Mouse (Mus musculus) frontal cortex, postnatal 25 days (tissue): ENCODE measurements at regions not wholly inside any gene's neighbourhood (a gene's known extent, or its start where the extent isn't known, plus 50 kb on each side); places are given as distances from the start of the nearest gene placed in this dataset.
"Not testable (repeated sequence)": the region's sequence is repeated elsewhere in the genome, so short reads cannot be mapped to it uniquely, and the experiment has no call there.

Source experiments
- DNase-seq, 2 experiments: peaks; one replicate each; pipeline ENCODE4 v3.0.0; 2022; ENCODE audit warnings: low spot score in 2 of 2

GRCm38 (mm10) chr13:52324378-52324777, 206.7 kb downstream of the Diras2 start:
- DNase-seq = not testable (repeated sequence)

- DNase-seq = not testable (repeated sequence)
Measured at GRCm38 (mm10) chr13:52325647-52326046, 205.4 kb downstream of the Diras2 start.

GRCm38 (mm10) chr13:52327734-52328133, 203.3 kb downstream of the Diras2 start:
- no peak for DNase-seq

GRCm38 (mm10) chr13:52328766-52329165, 202.3 kb downstream of the Diras2 start:
- DNase-seq = no peak

- peak in 1 of 2 experiments; percentile 37 for DNase-seq
Measured at GRCm38 (mm10) chr13:52331068-52331467, 200.0 kb downstream of the Diras2 start.

- no peak for DNase-seq
Measured at GRCm38 (mm10) chr13:52334962-52335361, 196.1 kb downstream of the Diras2 start.

GRCm38 (mm10) chr13:52337936-52338335, 193.1 kb downstream of the Diras2 start:
- no peak for DNase-seq

- no peak for DNase-seq
Measured at GRCm38 (mm10) chr13:52339156-52339555, 191.9 kb downstream of the Diras2 start.

- DNase-seq = no peak
Measured at GRCm38 (mm10) chr13:52341981-52342380, 189.1 kb downstream of the Diras2 start.

- no peak for DNase-seq
Measured at GRCm38 (mm10) chr13:52344383-52344782, 186.7 kb downstream of the Diras2 start.

GRCm38 (mm10) chr13:52344853-52345252, 186.2 kb downstream of the Diras2 start:
- no peak for DNase-seq

GRCm38 (mm10) chr13:52345375-52346026, 185.6 kb downstream of the Diras2 start:
- no peak for DNase-seq

GRCm38 (mm10) chr13:52346027-52346375, 185.1 kb downstream of the Diras2 start:
- no peak for DNase-seq

GRCm38 (mm10) chr13:52347631-52348030, 183.4 kb downstream of the Diras2 start:
- no peak for DNase-seq

GRCm38 (mm10) chr13:52349606-52350005, 181.5 kb downstream of the Diras2 start:
- DNase-seq = no peak

GRCm38 (mm10) chr13:52352576-52352975, 178.5 kb downstream of the Diras2 start:
- no peak for DNase-seq

GRCm38 (mm10) chr13:52353437-52353836, 177.6 kb downstream of the Diras2 start:
- no peak for DNase-seq

GRCm38 (mm10) chr13:52353966-52354365, 177.1 kb downstream of the Diras2 start:
- no peak for DNase-seq

- not testable (repeated sequence) for DNase-seq
Measured at GRCm38 (mm10) chr13:52355921-52356320, 175.2 kb downstream of the Diras2 start.

GRCm38 (mm10) chr13:52359332-52359731, 171.7 kb downstream of the Diras2 start:
- not testable (repeated sequence) for DNase-seq

GRCm38 (mm10) chr13:52361177-52361846, 169.8 kb downstream of the Diras2 start:
- DNase-seq = no peak

GRCm38 (mm10) chr13:52362266-52362665, 168.8 kb downstream of the Diras2 start:
- no peak for DNase-seq

GRCm38 (mm10) chr13:52369851-52370250, 161.2 kb downstream of the Diras2 start:
- DNase-seq = no peak
